Mouse (Mus musculus) testis, adult 2 months (tissue): ENCODE measurements around the gene Mgat4c.

Experiments used
- CTCF ChIP-seq: fragments of 200-500 bp; IDR thresholded peaks from 2 replicates; pipeline ENCODE4 v1.5.1; 2012; ENCODE audit warnings: low read depth, mild to moderate bottlenecking, inconsistent platforms, low read length, moderate library complexity; ENCODE audit not compliant: control insufficient read depth, insufficient read depth, insufficient replicate concordance
- POLR2A ChIP-seq: fragments of 200-500 bp; IDR thresholded peaks from 2 replicates; pipeline ENCODE4 v1.6.1; 2012; ENCODE audit warnings: low read depth, mild to moderate bottlenecking, inconsistent platforms, low read length, moderate library complexity; ENCODE audit not compliant: control insufficient read depth

DNA sequence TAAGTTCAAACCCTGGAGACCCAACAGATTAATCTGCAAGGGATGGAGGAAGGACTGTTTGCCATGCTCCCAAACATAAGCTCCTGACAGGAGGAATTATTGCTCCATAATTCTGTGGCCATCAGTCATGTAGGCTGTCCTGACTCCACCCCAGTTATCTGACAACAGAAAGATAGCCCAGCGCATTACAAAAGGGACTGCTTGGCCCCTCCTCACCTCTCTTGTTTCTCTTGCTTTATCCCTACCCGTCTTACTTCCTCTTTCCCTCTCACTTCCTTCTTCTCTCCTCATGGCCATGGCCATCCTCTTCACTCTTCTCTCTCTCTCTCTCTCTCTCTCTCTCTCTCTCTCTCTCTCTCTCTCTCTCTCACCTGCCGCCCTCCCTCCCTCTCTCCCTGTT is 80.5 kb downstream of the Mgat4c start:
- TF ChIP-seq POLR2A (no peak), CTCF (no peak)
